Mouse (Mus musculus): ENCODE measurements at regions not wholly inside any gene's neighbourhood (a gene's known extent, or its start where the extent isn't known, plus 50 kb on each side); places are given as distances from the start of the nearest gene placed in this dataset.

GRCm38 (mm10) chr2:46021854-46022253, 904.7 kb upstream of the Zeb2 start:
- Histone ChIP-seq H3K4me2 (replicated peaks) (no peak overlapping the region), H3K9ac (no peak overlapping the region), H3K4me3 (no peak overlapping the region), H3K36me3 (no peaks in the 10 kb centered on the region), H3K9me3 (no peaks in the 10 kb centered on the region), H3K27me3 (no peaks in the 10 kb centered on the region), H3K27ac (no peak overlapping the region), H3K4me1 (no peaks in the 10 kb centered on the region)
- ATAC-seq (ENCODE audit: low FRiP score, low read depth) = peak; percentile 44; the same call in 1 of the 2 replicates
- 84% methylated on average over 1 of the region's 1 CpGs for WGBS

GRCm38 (mm10) chr2:46013771-46014269, 896.6 kb upstream of the Zeb2 start:
- H3K4me2 ChIP-seq (replicated peaks) = no peak overlapping the region
- H3K4me3 ChIP-seq = no peak overlapping the region
- H3K27ac ChIP-seq = no peak overlapping the region
- H3K9ac ChIP-seq = no peak overlapping the region
- H3K27me3 ChIP-seq = no peaks in the 10 kb centered on the region
- no peaks in the 10 kb centered on the region for H3K4me1 ChIP-seq
- no peaks in the 10 kb centered on the region for H3K36me3 ChIP-seq
- 68% methylated on average over 3 of the region's 3 CpGs for WGBS
- ATAC-seq (ENCODE audit: low FRiP score, low read depth) = no peak
- H3K9me3 ChIP-seq = no peaks in the 10 kb centered on the region

- Histone ChIP-seq H3K9ac (no peak overlapping the region), H3K4me2 (replicated peaks) (no peak overlapping the region), H3K9me3 (no peaks in the 10 kb centered on the region), H3K4me1 (no peaks in the 10 kb centered on the region), H3K27ac (no peak overlapping the region), H3K4me3 (no peak overlapping the region), H3K36me3 (no peaks in the 10 kb centered on the region), H3K27me3 (no peaks in the 10 kb centered on the region)
- WGBS = 81% methylated on average over 1 of the region's 1 CpGs
- no peak for ATAC-seq (ENCODE audit: low FRiP score, low read depth)
These were observed 895.5 kb upstream of the Zeb2 start for GRCm38 (mm10) chr2:46012716-46013115.

- ATAC-seq (ENCODE audit: low FRiP score, low read depth) = no peak
- Histone ChIP-seq H3K36me3 (no peaks in the 10 kb centered on the region), H3K4me3 (no peak overlapping the region), H3K27ac (no peak overlapping the region), H3K27me3 (no peaks in the 10 kb centered on the region), H3K4me2 (replicated peaks) (no peak overlapping the region), H3K9ac (no peak overlapping the region), H3K4me1 (no peaks in the 10 kb centered on the region), H3K9me3 (no peaks in the 10 kb centered on the region)
These were observed 858.0 kb upstream of the Zeb2 start for GRCm38 (mm10) chr2:45975157-45975556.

- Histone ChIP-seq H3K4me1 (no peaks in the 10 kb centered on the region), H3K9me3 (no peaks in the 10 kb centered on the region), H3K27ac (no peak overlapping the region), H3K4me3 (no peak overlapping the region), H3K27me3 (no peaks in the 10 kb centered on the region), H3K36me3 (no peaks in the 10 kb centered on the region), H3K9ac (no peak overlapping the region), H3K4me2 (replicated peaks) (no peak overlapping the region)
- 85% methylated on average over 5 of the region's 5 CpGs for WGBS
- ATAC-seq (ENCODE audit: low FRiP score, low read depth) = no peak
These were observed 851.4 kb upstream of the Zeb2 start for GRCm38 (mm10) chr2:45968635-45969034.

- H3K36me3 ChIP-seq = no peaks in the 10 kb centered on the region
- no peak overlapping the region for H3K9ac ChIP-seq
- no peak overlapping the region for H3K27ac ChIP-seq
- no peak overlapping the region for H3K4me3 ChIP-seq
- ATAC-seq (ENCODE audit: low FRiP score, low read depth) = no peak
- no peaks in the 10 kb centered on the region for H3K9me3 ChIP-seq
- no peak overlapping the region for H3K4me2 ChIP-seq (replicated peaks)
- no peaks in the 10 kb centered on the region for H3K27me3 ChIP-seq
- WGBS = 45% methylated on average over 4 of the region's 4 CpGs
- H3K4me1 ChIP-seq = no peaks in the 10 kb centered on the region
These were observed 839.7 kb upstream of the Zeb2 start for GRCm38 (mm10) chr2:45956792-45957330.

GRCm38 (mm10) chr2:45948758-45949157, 831.6 kb upstream of the Zeb2 start:
- Histone ChIP-seq H3K9ac (no peak overlapping the region), H3K4me1 (no peaks in the 10 kb centered on the region), H3K27me3 (no peaks in the 10 kb centered on the region), H3K36me3 (no peaks in the 10 kb centered on the region), H3K4me2 (replicated peaks) (no peak overlapping the region), H3K27ac (no peak overlapping the region), H3K4me3 (no peak overlapping the region), H3K9me3 (no peaks in the 10 kb centered on the region)
- ATAC-seq (ENCODE audit: low FRiP score, low read depth) = no peak
- WGBS = 79% methylated on average over 1 of the region's 1 CpGs

- Histone ChIP-seq H3K27me3 (no peaks in the 10 kb centered on the region), H3K9ac (no peak overlapping the region), H3K4me1 (no peaks in the 10 kb centered on the region), H3K27ac (no peak overlapping the region), H3K36me3 (no peaks in the 10 kb centered on the region), H3K4me2 (replicated peaks) (no peak overlapping the region), H3K4me3 (no peak overlapping the region), H3K9me3 (no peaks in the 10 kb centered on the region)
- 80% methylated on average over 7 of the region's 7 CpGs for WGBS
- no peak for ATAC-seq (ENCODE audit: low FRiP score, low read depth)
These were observed 808.7 kb upstream of the Zeb2 start for GRCm38 (mm10) chr2:45925791-45926480.

GRCm38 (mm10) chr2:45908871-45909270, 791.7 kb upstream of the Zeb2 start:
- no peaks in the 10 kb centered on the region for H3K36me3 ChIP-seq
- H3K9ac ChIP-seq = no peak overlapping the region
- no peaks in the 10 kb centered on the region for H3K4me1 ChIP-seq
- H3K27me3 ChIP-seq = no peaks in the 10 kb centered on the region
- H3K9me3 ChIP-seq = no peaks in the 10 kb centered on the region
- ATAC-seq (ENCODE audit: low FRiP score, low read depth) = no peak
- no peak overlapping the region for H3K4me2 ChIP-seq (replicated peaks)
- WGBS = 50% methylated on average over 1 of the region's 1 CpGs
- H3K4me3 ChIP-seq = no peak overlapping the region
- H3K27ac ChIP-seq = no peak overlapping the region

- ATAC-seq (ENCODE audit: low FRiP score, low read depth) = no peak
- H3K27me3 ChIP-seq = no peaks in the 10 kb centered on the region
- H3K27ac ChIP-seq = no peak overlapping the region
- no peaks in the 10 kb centered on the region; the same call in 1 of the 2 replicates for H3K9me3 ChIP-seq
- 46% methylated on average over 2 of the region's 2 CpGs for WGBS
- H3K4me2 ChIP-seq (replicated peaks) = no peak overlapping the region
- H3K4me3 ChIP-seq = no peak overlapping the region
- H3K4me1 ChIP-seq = no peaks in the 10 kb centered on the region
- H3K9ac ChIP-seq = no peak overlapping the region
- H3K36me3 ChIP-seq = no peaks in the 10 kb centered on the region
These were observed 787.5 kb upstream of the Zeb2 start for GRCm38 (mm10) chr2:45904623-45905235.

- no peaks in the 10 kb centered on the region for H3K4me1 ChIP-seq
- ATAC-seq (ENCODE audit: low FRiP score, low read depth) = no peak
- no peaks in the 10 kb centered on the region for H3K36me3 ChIP-seq
- 85% methylated on average over 4 of the region's 4 CpGs for WGBS
- no peak overlapping the region for H3K4me2 ChIP-seq (replicated peaks)
- H3K27me3 ChIP-seq = no peaks in the 10 kb centered on the region
- no peak overlapping the region for H3K27ac ChIP-seq
- no peak overlapping the region for H3K9ac ChIP-seq
- H3K9me3 ChIP-seq = no peaks in the 10 kb centered on the region; the same call in 1 of the 2 replicates
- H3K4me3 ChIP-seq = no peak overlapping the region
These were observed 786.9 kb upstream of the Zeb2 start for GRCm38 (mm10) chr2:45904090-45904489.

- no peak overlapping the region for H3K9ac ChIP-seq
- no peaks in the 10 kb centered on the region for H3K27me3 ChIP-seq
- H3K4me3 ChIP-seq = no peak overlapping the region
- H3K9me3 ChIP-seq = no peaks in the 10 kb centered on the region; the same call in 1 of the 2 replicates
- no peak overlapping the region for H3K4me2 ChIP-seq (replicated peaks)
- ATAC-seq (ENCODE audit: low FRiP score, low read depth) = no peak
- no peak overlapping the region for H3K27ac ChIP-seq
- 72% methylated on average over 1 of the region's 1 CpGs for WGBS
- H3K4me1 ChIP-seq = no peaks in the 10 kb centered on the region
- H3K36me3 ChIP-seq = no peaks in the 10 kb centered on the region
These were observed 786.2 kb upstream of the Zeb2 start for GRCm38 (mm10) chr2:45903350-45903749.
